Mouse (Mus musculus) liver, adult (tissue): ENCODE measurements around the gene Vps13a.

Experiments
- GATA4 ChIP-seq: IDR thresholded peaks from 2 replicates; pipeline ENCODE4 v1.6.1; 2014; ENCODE audit warnings: mild to moderate bottlenecking, low read length; ENCODE audit not compliant: insufficient replicate concordance

The Vps13a gene

DNA sequence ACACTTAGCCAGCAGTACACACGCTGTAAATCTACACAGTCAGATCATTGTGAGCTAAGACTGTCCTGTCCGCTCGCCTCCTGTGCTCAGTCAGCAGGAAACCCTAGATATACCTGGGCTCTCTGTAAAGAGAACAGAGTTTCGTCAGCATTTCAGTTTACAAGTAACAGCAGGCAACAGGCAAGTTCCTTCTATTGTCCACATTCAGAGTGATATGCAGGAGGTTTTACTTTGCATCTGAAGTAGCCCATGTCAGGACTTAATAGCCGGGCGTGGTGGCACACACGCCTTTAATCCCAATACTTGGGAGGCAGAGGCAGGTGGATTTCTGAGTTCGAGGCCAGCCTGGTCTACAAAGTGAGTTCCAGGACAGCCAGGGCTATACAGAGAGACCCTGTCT is 178.7 kb downstream of the Vps13a start:
- TF ChIP-seq GATA4: no peak

DNA sequence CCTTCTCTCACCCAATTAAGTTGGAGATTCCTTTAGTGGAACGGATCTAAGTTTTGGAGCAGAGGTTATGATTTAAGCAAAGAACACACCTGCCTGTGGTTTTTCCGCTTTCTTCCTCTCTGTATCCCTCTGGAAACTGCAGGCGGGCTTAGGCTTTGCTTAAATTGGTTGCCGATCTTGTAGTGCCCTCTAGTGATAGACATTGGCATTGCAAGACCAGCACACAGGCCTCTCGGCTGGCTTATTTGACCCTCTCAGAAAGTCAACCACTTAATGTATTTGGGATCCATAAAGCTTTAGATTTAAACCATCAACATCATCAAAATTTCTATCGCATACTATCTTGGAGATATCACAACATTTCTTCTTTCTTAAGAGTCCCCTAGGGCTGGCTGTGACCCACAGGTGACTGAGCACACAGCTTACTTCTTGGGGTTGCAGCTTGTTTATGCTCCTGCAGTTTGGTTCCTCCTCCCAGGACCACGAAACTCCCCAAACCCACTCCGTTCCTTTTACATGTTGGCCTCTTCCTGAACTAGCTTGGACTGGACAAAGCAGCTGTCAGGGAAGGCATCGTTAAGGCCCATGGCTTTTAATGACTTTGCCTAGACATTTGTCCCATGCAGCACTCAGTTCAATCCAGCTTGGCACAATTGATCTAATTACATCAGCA is 181.3 kb downstream of the Vps13a start:
- no peak for TF ChIP-seq GATA4

DNA sequence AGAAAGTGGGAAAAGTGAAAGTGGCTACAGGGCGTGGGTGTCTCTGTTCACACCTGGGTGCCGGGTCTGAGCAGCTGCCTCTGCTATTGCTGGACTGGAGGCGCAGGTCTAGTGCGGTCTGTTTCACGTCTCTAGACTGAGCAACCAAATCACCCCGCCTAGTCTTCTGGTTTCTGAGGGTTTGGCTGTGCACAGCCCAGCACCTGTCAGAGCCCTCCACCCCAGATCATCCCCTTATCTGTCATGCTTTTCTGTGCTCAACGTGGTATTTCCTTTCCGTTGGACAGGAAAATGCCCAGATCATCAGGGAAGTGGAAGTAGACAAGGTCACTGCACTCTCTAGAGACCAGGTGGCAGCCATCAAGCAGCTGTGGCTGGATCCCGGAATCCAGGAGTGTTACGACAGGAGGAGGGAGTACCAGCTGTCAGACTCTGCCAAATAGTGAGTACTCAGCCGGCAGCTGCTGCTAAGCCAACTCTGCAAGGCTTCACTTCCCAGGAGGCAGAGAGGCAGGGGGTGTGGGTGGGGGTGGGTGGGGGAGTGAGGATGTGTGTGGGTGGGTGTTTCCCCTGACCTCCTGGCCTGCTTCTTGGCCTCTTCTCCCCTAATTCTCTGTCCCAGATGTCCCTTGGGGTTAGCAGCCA is 182.0 kb downstream of the Vps13a start:
- TF ChIP-seq GATA4: no peak

DNA sequence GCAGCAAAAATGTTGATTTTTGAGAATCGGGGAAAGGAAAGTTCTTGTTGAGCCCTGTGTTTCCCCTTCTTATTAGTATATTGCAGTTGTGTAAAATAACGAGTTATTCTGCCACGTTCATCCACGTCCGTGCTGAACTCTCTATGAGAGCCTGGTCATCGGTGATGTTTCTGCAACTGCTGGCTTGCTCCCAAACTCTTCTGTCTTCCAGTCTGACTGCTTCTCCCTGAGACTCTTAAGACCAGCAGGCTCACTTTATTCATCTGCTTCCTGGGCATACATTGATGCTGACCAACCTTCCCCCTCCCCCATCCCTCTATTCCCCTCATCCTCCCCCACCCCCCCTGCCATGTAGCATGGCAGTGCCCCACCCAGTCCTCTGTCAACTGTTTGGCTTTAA is 183.5 kb downstream of the Vps13a start:
- TF ChIP-seq GATA4: no peak

DNA sequence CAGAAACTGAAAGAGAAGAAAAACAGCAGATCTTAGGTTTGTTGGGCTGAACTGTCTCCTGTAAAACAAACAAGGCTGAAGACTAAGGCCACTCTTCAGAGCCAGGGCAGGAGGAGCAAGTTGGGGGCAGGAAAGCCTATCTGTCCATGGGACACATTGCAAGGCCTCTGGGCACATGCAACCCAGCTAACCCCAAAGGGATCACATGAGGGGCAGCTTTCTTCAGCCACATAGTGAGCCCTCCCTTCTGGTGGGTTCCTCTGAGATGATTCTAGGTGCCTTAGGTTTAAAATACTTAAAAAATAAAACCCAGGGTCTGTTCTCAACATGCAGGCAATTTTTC is 186.8 kb downstream of the Vps13a start:
- no peak for TF ChIP-seq GATA4

DNA sequence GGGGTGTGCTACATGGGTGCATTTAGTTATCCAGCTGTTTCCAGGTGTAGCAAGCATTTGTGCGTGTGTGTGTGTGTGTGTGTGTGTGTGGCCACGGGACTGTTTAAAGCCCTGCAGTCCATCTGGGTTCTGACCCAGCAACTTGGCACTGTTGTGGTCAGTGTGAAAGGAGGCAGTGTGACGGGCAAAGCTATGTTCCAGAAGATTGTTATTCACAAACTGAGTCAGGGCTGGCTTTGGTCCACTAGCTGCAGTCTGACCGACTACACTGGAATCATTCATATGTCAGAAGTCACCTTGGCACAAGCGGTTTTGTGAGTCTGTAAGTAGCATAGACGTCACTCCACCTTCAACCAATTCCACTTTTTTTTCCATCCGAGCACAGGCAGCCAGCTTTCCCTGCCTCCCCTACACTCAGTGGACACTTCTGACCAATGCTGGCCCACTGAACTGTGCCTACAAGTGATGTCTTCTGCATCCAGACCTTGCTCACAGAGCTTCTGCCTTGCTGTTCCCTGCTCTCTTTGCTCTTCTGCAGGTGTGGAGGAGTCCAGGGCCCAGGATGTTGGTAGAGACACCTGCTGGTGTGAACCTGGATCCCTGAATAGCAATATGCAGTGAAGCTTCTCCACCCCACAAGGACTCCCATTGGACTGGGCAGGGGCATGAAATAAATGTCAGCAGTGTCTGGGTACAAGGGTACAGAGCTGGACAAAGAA is 187.3 kb downstream of the Vps13a start:
- TF ChIP-seq GATA4: no peak

DNA sequence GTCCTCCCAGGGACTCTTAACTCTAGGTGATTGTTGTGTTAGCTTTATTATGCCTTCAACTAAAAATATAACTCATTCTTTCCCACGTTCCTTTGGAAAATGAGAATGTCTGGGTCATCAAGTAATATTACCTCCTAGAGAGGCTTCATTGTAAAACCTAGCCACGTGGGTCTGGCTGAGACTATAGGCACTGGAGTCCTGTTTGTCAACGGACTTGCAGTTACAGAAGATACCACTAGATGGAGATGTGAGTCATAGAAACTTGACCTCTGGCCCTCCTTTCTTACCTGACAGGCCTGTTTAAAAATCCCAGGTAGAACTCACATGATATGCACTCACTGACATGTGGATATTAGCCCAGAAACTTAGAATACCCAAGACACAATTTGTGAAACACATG is 195.4 kb downstream of the Vps13a start:
- TF ChIP-seq GATA4: no peak

DNA sequence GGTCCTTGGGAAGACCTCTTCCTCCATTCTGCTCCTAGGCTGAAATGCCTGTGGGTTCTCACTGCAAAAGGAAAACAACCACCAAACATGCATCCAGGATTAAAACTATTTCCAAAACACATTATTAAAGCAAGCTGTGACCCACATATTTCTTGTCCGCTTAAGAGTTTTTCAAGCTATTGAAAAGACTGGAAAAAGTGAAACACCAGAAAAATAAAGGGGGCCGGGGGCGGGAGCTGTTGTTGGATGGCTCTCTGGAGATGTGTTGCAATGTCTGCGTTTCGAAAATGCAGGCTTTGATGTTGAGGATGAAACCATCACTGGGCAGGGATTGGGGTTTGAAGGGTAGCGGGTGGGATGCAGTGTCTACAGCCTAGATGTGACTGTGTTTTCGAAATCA is 196.2 kb downstream of the Vps13a start:
- TF ChIP-seq GATA4: no peak

DNA sequence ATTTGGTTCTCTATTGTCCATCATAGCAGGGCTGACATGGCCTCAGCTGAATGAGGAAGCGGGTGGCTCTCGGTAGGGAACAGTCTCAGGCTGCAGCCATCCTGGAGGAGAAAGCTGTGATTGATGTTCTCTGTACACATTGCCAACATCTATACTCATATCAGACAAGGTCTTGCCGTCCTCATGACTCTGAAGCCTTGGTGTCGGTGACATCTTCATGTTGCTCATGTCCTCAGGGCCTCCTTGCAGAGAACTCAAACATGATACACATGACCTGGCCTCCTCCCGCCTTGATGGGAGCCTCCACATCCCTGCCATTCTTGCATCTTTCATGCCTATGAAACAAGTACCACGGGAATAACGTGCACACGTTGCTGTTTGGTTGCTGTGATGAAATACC is 200.2 kb downstream of the Vps13a start:
- no peak for TF ChIP-seq GATA4

DNA sequence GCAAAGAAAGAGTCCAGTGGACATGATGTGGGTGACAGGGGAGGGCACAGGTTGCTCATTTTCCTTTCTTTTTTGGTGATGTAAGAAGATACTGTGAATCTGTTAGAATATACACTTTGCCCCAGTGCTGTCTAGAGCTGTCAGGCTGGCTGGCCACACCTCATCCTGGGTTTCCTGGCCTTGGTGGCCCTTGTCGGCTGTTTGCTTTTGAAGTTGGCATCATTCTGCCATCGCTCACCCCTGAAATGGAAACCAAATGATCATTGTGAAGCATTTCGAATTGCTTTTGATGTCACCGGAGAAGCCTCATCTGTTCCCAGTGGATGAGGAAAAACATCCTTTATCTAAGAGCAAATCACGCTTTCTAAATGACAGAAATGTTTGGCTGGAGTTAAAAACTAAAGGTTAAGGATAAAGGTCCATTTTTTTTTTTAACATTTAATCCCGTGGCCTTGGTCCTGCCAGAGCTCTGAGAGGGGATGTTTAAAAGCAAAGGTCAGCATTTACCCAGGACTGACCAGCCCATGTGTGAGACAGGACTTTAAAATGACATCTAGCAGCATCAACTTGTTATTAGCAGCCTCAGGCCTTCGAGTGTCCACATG is 201.0 kb downstream of the Vps13a start:
- no peak for TF ChIP-seq GATA4

DNA sequence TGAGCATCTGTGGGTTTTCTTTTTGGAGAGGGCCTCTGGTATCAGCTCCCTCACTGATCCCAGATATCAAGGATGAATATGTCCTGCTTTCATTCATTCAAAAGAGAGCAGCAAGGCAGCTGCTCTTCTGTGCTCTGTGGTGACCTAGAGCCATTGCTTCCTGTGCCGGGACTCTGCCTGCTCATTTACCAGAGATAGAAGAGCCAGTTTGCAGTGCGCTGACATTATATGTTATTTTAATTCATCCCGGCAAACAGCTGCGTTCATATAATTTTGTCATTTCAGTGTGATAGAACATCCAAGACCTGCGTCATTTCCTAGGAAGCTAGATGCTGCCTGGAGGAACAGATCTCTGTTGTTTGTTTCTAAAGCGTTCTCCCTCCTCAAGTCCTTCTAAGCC is 203.9 kb downstream of the Vps13a start:
- no peak for TF ChIP-seq GATA4
